Mouse (Mus musculus): ENCODE results near the gene Uvrag. TPM values are rescaled to one million over a fixed set of nuclear protein-coding genes. Genes with fewer than 3 reads are reported as not detected.

The Uvrag gene
- polyA plus RNA-seq, 1 experiment = 45.9 TPM

DNA sequence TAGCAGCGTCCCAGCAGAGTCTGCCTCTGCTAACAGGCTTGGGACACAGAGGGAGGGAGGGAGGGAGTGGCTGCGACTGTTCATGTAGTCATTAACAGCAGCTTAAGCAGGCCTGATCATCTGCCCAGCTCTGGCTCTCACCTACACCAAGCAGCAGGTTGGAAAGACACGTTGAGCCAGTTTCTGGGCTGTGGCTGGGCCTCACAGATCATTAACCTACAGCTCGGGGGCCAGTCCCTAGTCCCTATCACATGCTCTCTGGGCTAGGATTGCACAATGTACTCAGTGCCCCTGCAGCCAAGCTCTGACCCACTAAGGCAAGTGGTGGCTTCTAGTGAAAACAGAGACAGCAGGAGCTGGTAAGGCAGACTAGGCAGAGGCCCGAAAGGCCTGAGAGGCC is 27.0 kb upstream of the Uvrag start:
- Histone ChIP-seq H3K4me1 (ENCODE audit: control insufficient read depth, insufficient read depth, insufficient read length) (no peaks in the 10 kb centered on the region), H3K27ac (ENCODE audit: insufficient read depth, low read length) (no peak overlapping the region), H3K27me3 (ENCODE audit: control insufficient read depth, insufficient read depth, low read length) (no peaks in the 10 kb centered on the region), H3K36me3 (ENCODE audit: control insufficient read depth, insufficient read depth, low read length) (no peaks in the 10 kb centered on the region), H3K4me3 (ENCODE audit: extremely low read depth, insufficient read depth, insufficient read length) (no peak overlapping the region)
- 75% methylated on average over 5 of the region's 5 CpGs for WGBS
- TF ChIP-seq CTCF (IDR thresholded peaks at IDR 0.05; ENCODE audit: extremely low read depth, insufficient read depth, insufficient read length, insufficient replicate concordance) = no peak
- no peak for TF ChIP-seq POLR2A (IDR thresholded peaks at IDR 0.05; ENCODE audit: low read depth, low read length)
- no peak for DNase-seq (ENCODE audit: low read depth in 1 of 2, low spot score in 2 of 2)

DNA sequence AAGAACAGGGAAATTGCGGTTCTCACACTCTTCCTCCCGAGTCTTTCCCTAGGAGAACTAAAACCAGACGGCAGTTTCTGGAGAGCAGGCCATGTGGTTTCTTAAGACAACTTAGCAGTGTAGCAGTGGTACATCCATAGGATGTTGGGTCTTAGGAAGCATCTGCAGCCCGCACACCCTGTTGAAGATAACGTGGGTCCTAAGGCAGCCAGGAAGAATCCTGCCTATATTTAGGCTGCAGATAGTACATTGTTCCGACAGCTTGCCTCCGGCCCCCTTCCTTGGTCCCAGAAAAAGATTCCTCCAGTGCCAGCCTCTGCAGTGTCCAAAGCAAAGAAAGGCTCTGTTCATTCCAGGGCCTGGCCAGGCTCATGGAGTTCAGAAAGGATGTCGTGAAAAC is 25.2 kb upstream of the Uvrag start:
- DNase-seq (ENCODE audit: low read depth in 1 of 2, low spot score in 2 of 2) = no peak
- Histone ChIP-seq H3K4me1 (ENCODE audit: control insufficient read depth, insufficient read depth, insufficient read length) (no peaks in the 10 kb centered on the region), H3K4me3 (ENCODE audit: extremely low read depth, insufficient read depth, insufficient read length) (no peak overlapping the region), H3K27me3 (ENCODE audit: control insufficient read depth, insufficient read depth, low read length) (no peaks in the 10 kb centered on the region), H3K27ac (ENCODE audit: insufficient read depth, low read length) (no peak overlapping the region), H3K36me3 (ENCODE audit: control insufficient read depth, insufficient read depth, low read length) (no peaks in the 10 kb centered on the region)
- TF ChIP-seq POLR2A (IDR thresholded peaks at IDR 0.05; ENCODE audit: low read depth, low read length) (no peak), CTCF (IDR thresholded peaks at IDR 0.05; ENCODE audit: extremely low read depth, insufficient read depth, insufficient read length, insufficient replicate concordance) (no peak)
- 87% methylated on average over 8 of the region's 8 CpGs for WGBS

- H3K27me3 ChIP-seq (ENCODE audit: control insufficient read depth, insufficient read depth, low read length) = no peaks in the 10 kb centered on the region
- DNase-seq (ENCODE audit: low read depth in 1 of 2, low spot score in 2 of 2) = no peak
- 97% methylated on average over 7 of the region's 7 CpGs for WGBS
- TF ChIP-seq POLR2A (IDR thresholded peaks at IDR 0.05; ENCODE audit: low read depth, low read length) = no peak
- no peak for TF ChIP-seq CTCF (IDR thresholded peaks at IDR 0.05; ENCODE audit: extremely low read depth, insufficient read depth, insufficient read length, insufficient replicate concordance)
- H3K36me3 ChIP-seq (ENCODE audit: control insufficient read depth, insufficient read depth, low read length) = no peaks in the 10 kb centered on the region
- no peaks in the 10 kb centered on the region for H3K4me1 ChIP-seq (ENCODE audit: control insufficient read depth, insufficient read depth, insufficient read length)
- H3K4me3 ChIP-seq (ENCODE audit: extremely low read depth, insufficient read depth, insufficient read length) = no peak overlapping the region
- H3K27ac ChIP-seq (ENCODE audit: insufficient read depth, low read length) = no peak overlapping the region
These were observed 24.0 kb upstream of the Uvrag start for GRCm38 (mm10) chr7:99164873-99165410.

- no peak for TF ChIP-seq CTCF (IDR thresholded peaks at IDR 0.05; ENCODE audit: extremely low read depth, insufficient read depth, insufficient read length, insufficient replicate concordance)
- no peak for DNase-seq (ENCODE audit: low read depth in 1 of 2, low spot score in 2 of 2)
- no peak overlapping the region for H3K4me3 ChIP-seq (ENCODE audit: extremely low read depth, insufficient read depth, insufficient read length)
- no peaks in the 10 kb centered on the region for H3K27me3 ChIP-seq (ENCODE audit: control insufficient read depth, insufficient read depth, low read length)
- 93% methylated on average over 7 of the region's 7 CpGs for WGBS
- H3K27ac ChIP-seq (ENCODE audit: insufficient read depth, low read length) = no peak overlapping the region
- H3K36me3 ChIP-seq (ENCODE audit: control insufficient read depth, insufficient read depth, low read length) = no peaks in the 10 kb centered on the region
- no peaks in the 10 kb centered on the region for H3K4me1 ChIP-seq (ENCODE audit: control insufficient read depth, insufficient read depth, insufficient read length)
These were observed 21.5 kb upstream of the Uvrag start for GRCm38 (mm10) chr7:99162462-99162861.

DNA sequence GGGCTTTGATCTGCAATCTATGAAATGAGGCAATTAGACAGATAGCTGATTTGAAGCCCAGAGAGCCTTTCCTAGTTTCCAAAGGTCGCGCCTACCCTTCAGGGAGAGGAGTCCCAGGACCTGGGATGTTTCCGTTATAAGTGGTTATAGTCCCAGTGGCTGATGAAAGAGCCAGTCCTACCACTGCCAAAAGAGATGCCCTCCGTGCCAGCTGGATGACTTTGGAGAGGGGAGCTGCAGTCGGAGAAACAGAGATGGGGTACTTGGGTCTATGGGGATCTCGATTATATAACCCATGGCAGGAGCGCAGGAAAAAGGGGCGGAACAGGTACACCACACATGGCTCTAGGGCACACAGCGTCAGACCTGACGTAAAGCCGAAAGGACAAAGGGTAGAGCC is 21.0 kb upstream of the Uvrag start:
- Histone ChIP-seq H3K27ac (ENCODE audit: insufficient read depth, low read length) (no peak overlapping the region), H3K36me3 (ENCODE audit: control insufficient read depth, insufficient read depth, low read length) (no peaks in the 10 kb centered on the region), H3K4me1 (ENCODE audit: control insufficient read depth, insufficient read depth, insufficient read length) (no peaks in the 10 kb centered on the region), H3K27me3 (ENCODE audit: control insufficient read depth, insufficient read depth, low read length) (no peaks in the 10 kb centered on the region), H3K4me3 (ENCODE audit: extremely low read depth, insufficient read depth, insufficient read length) (no peak overlapping the region)
- no peak for TF ChIP-seq POLR2A (IDR thresholded peaks at IDR 0.05; ENCODE audit: low read depth, low read length)
- no peak for TF ChIP-seq CTCF (IDR thresholded peaks at IDR 0.05; ENCODE audit: extremely low read depth, insufficient read depth, insufficient read length, insufficient replicate concordance)
- DNase-seq (ENCODE audit: low read depth in 1 of 2, low spot score in 2 of 2) = no peak
- 95% methylated on average over 11 of the region's 11 CpGs for WGBS

GRCm38 (mm10) chr7:99161529-99161928 is 20.6 kb upstream of the Uvrag start:
- TF ChIP-seq CTCF (IDR thresholded peaks at IDR 0.05; ENCODE audit: extremely low read depth, insufficient read depth, insufficient read length, insufficient replicate concordance) = no peak
- TF ChIP-seq POLR2A (IDR thresholded peaks at IDR 0.05; ENCODE audit: low read depth, low read length) = no peak
- H3K4me3 ChIP-seq (ENCODE audit: extremely low read depth, insufficient read depth, insufficient read length) = no peak overlapping the region
- no peaks in the 10 kb centered on the region for H3K27me3 ChIP-seq (ENCODE audit: control insufficient read depth, insufficient read depth, low read length)
- no peak for DNase-seq (ENCODE audit: low read depth in 1 of 2, low spot score in 2 of 2)
- WGBS = 91% methylated on average over 4 of the region's 4 CpGs
- no peaks in the 10 kb centered on the region for H3K36me3 ChIP-seq (ENCODE audit: control insufficient read depth, insufficient read depth, low read length)
- H3K27ac ChIP-seq (ENCODE audit: insufficient read depth, low read length) = no peak overlapping the region
- H3K4me1 ChIP-seq (ENCODE audit: control insufficient read depth, insufficient read depth, insufficient read length) = no peaks in the 10 kb centered on the region

DNA sequence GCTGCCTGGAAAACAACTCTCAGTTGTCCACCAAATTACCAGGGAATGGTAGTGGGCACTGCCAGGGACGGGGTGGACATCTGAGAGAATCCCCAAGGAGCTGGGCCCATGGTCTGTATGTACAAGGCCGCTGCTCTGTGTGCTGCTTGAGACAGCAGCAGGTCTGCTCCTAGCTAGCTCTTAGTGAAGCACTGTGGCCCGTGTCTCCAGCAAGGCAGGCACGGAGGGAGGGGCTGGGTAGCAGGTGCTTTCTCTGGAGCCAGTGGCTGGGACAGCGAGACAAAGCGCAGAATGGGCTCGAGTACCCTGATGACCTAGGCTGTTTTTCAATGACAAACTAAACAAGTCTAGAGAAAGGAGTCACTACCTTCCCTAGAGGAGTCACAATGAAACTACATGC is 20.1 kb upstream of the Uvrag start:
- Histone ChIP-seq H3K27me3 (ENCODE audit: control insufficient read depth, insufficient read depth, low read length) (no peaks in the 10 kb centered on the region), H3K4me3 (ENCODE audit: extremely low read depth, insufficient read depth, insufficient read length) (no peak overlapping the region), H3K4me1 (ENCODE audit: control insufficient read depth, insufficient read depth, insufficient read length) (no peaks in the 10 kb centered on the region), H3K27ac (ENCODE audit: insufficient read depth, low read length) (no peak overlapping the region), H3K36me3 (ENCODE audit: control insufficient read depth, insufficient read depth, low read length) (no peaks in the 10 kb centered on the region)
- no peak for DNase-seq (ENCODE audit: low read depth in 1 of 2, low spot score in 2 of 2)
- WGBS = 88% methylated on average over 7 of the region's 7 CpGs
- TF ChIP-seq POLR2A (IDR thresholded peaks at IDR 0.05; ENCODE audit: low read depth, low read length) (no peak), CTCF (IDR thresholded peaks at IDR 0.05; ENCODE audit: extremely low read depth, insufficient read depth, insufficient read length, insufficient replicate concordance) (no peak)
